Mouse (Mus musculus) spleen, adult 10 weeks (tissue): ENCODE data around the gene Slc9a3r1. TPM values are rescaled to one million over a fixed set of nuclear protein-coding genes. Genes with fewer than 3 reads are reported as not detected.

Experiments used
- polyA plus RNA-seq: library from polyadenylated mRNA; stranded (reverse); fragments of 350-450 nt; fragmentation: Illumina TruSeq; extraction: RNeasy Lipid Tissue Mini Kit (QIAGEN cat#74804); gene quantifications from one replicate; pipeline ENCODE4 v1.2.3, GENCODE M21; 2015; ENCODE audit warnings: low replicate concordance; ENCODE audit not compliant: insufficient read depth

The Slc9a3r1 gene
- 51.1 TPM for polyA plus RNA-seq

GRCm38 (mm10) chr11:115162832-115163480 is at the start of gene Slc9a3r1:
Slc9a3r1 (plus strand) TSS chr11:115163341.

GRCm38 (mm10) chr11:115133800-115134199 is 29.3 kb upstream of the Slc9a3r1 start, which contains the start of gene Cd300lf:
Cd300lf (minus strand) TSS chr11:115133992.

GRCm38 (mm10) chr11:115187224-115187639 is 24.1 kb downstream of the Slc9a3r1 start, which contains the start of gene Tmem104:
Tmem104 (plus strand) TSS chr11:115187487.

GRCm38 (mm10) chr11:115187693-115188092 is 24.6 kb downstream of the Slc9a3r1 start, which contains the start of gene Nat9:
Nat9 (minus strand) TSS chr11:115187859.

Other genes starting within 250 kb of the Slc9a3r1 start
- gene Cd300lb, start 229.0 kb upstream of the Slc9a3r1 start, polyA plus RNA-seq = 9.6 TPM
- gene Cd300c, start 194.2 kb upstream of the Slc9a3r1 start, polyA plus RNA-seq = 7.7 TPM
- gene Cd300ld, start 173.4 kb upstream of the Slc9a3r1 start, polyA plus RNA-seq = 12.6 TPM
- 52.5 TPM for gene Cd300c2, start 161.5 kb upstream of the Slc9a3r1 start, polyA plus RNA-seq
- gene Cd300ld2, start 147.1 kb upstream of the Slc9a3r1 start, polyA plus RNA-seq = not detected
- gene Cd300ld4, start 136.3 kb upstream of the Slc9a3r1 start, polyA plus RNA-seq = 0.65 TPM
- gene Cd300ld5, start 125.6 kb upstream of the Slc9a3r1 start, polyA plus RNA-seq = not detected
- gene Cd300ld3, start 114.9 kb upstream of the Slc9a3r1 start, polyA plus RNA-seq = 11.1 TPM
- 20.9 TPM for gene Cd300e, start 101.2 kb upstream of the Slc9a3r1 start, polyA plus RNA-seq
- 23.0 TPM for gene Rab37, start 71.9 kb upstream of the Slc9a3r1 start, polyA plus RNA-seq
- 35.4 TPM for gene Cd300lf, start 29.3 kb upstream of the Slc9a3r1 start, polyA plus RNA-seq
- gene Tmem104, start 24.1 kb downstream of the Slc9a3r1 start, polyA plus RNA-seq = 2.9 TPM
- gene Nat9, start 24.5 kb downstream of the Slc9a3r1 start, polyA plus RNA-seq = 16.0 TPM
- 1.3 TPM for gene Grin2c, start 103.9 kb downstream of the Slc9a3r1 start, polyA plus RNA-seq
- gene Fdxr, start 113.7 kb downstream of the Slc9a3r1 start, polyA plus RNA-seq = 13.0 TPM
- gene Fads6, start 134.3 kb downstream of the Slc9a3r1 start, polyA plus RNA-seq = 1.5 TPM
- not detected for gene Otop2, start 143.8 kb downstream of the Slc9a3r1 start, polyA plus RNA-seq
- gene Ush1g, start 158.7 kb downstream of the Slc9a3r1 start, polyA plus RNA-seq = 1.3 TPM
- gene Otop3, start 171.4 kb downstream of the Slc9a3r1 start, polyA plus RNA-seq = not detected
- gene Hid1, start 204.4 kb downstream of the Slc9a3r1 start, polyA plus RNA-seq = 6.4 TPM
- 3.0 TPM for gene Cdr2l, start 218.6 kb downstream of the Slc9a3r1 start, polyA plus RNA-seq
- gene Mrpl58, start 240.4 kb downstream of the Slc9a3r1 start, polyA plus RNA-seq = 64.5 TPM